Mouse (Mus musculus) Muller cell, postnatal 12 days (primary cell): ENCODE data around the gene Slc26a9.

Experiments
- DNase-seq: peaks from one replicate; pipeline ENCODE4 v3.0.0-alpha.2; 2015; ENCODE audit errors: inconsistent ontology term

Gene Slc26a9

DNA sequence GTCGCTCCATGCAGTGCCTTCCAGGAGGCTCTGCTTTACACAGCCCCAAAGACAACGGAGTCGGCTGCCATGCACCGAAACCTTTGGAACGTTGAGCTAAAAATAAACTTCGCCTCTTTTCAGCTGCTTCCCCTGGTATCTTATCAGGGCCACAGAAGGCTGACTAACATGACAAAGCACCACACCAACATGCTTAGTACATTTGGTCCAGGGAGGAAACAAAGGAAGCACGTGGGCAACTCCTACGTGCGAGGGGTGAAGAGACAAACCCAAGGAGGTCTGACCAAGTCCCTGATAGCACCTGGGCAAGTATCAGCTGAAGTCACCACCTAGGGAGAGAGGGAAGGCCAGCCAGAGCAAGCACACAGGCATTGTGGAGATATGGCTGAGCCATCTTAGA is 7.3 kb upstream of the Slc26a9 start:
- no peak for DNase-seq

GRCm38 (mm10) chr1:131737269-131737668 is 6.6 kb upstream of the Slc26a9 start:
- peak; percentile 89 for DNase-seq

DNA sequence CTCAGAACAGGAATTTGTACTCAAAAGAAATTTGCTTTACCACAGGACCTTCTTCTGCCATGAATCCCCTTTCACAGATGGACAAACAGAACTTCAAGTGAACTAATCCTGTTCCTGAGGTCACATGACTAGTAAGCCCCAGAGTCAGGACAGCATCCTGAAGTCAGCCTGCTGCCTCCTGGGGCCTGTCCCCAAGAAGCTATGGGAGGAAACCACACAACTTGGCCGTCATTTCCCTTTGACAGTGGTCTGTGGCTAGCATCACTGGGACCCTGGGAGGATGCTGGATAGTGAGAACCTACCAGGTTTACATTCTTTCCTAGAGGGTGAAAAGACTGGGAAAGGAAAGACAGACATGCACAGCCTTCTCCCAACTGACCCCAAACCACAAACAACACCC is 5.1 kb upstream of the Slc26a9 start:
- no peak for DNase-seq

GRCm38 (mm10) chr1:131739481-131740160 is 4.2 kb upstream of the Slc26a9 start:
- no peak for DNase-seq

DNA sequence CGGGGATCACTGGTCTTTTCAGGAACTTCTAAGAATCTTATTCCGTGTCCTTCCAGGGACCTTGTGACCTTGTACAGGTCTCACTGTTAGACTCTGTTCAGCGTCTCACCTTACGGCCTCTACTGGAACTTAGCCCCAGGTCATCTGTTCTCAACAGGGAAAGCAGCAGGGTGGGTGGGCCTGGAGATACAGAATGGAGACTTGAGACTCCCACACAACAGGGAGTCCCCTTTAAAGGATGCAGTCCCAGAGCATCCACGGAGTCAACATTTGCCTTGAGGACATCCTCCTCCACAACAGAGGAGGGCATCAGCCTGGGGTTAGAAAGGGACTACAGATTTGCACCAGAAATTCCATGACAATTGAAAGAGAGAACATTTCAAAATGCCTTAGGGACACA is 1.6 kb downstream of the Slc26a9 start:
- no peak for DNase-seq

DNA sequence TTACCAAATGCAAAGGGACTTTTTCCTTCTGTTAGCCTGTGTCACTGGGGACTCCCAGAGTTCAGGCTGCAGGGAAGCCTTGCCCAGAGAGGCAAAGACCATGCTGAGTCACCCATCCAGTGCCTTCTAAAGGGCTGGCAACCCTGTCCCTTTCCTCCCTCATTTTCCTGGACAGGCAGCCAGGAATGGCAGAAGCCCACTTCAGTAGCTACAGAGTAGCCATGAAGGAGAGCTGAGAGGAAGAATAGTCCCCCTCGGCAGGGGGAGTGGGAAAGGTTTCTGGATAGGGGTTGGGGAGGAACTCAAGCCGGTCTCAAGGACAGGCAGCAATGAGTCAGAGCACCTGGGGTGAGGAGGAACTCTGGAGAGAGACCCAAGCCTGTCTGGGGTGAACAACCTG is 3.9 kb downstream of the Slc26a9 start:
- DNase-seq: peak; percentile 47

DNA sequence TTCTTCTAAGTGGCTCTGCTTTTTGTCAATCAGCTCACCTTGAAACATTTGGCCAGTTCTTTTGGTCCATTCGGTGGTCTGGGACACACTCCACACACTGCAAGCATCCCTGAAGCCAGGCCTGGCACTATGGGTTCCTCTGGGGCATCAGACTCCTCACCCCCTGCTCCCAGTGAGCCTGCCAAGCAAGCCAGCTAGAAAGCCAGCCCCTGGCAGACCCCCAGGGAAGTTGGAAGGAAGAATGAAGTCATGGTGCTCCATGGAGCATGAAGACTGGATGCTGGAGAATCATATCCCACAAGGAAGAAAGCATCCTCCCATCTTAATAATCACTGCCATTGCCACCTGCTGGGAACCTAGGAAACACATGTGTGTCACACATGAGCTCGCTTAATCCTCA is 4.8 kb downstream of the Slc26a9 start:
- no peak for DNase-seq

- no peak for DNase-seq
Observed at GRCm38 (mm10) chr1:131749706-131750545, 6.1 kb downstream of the Slc26a9 start.

DNA sequence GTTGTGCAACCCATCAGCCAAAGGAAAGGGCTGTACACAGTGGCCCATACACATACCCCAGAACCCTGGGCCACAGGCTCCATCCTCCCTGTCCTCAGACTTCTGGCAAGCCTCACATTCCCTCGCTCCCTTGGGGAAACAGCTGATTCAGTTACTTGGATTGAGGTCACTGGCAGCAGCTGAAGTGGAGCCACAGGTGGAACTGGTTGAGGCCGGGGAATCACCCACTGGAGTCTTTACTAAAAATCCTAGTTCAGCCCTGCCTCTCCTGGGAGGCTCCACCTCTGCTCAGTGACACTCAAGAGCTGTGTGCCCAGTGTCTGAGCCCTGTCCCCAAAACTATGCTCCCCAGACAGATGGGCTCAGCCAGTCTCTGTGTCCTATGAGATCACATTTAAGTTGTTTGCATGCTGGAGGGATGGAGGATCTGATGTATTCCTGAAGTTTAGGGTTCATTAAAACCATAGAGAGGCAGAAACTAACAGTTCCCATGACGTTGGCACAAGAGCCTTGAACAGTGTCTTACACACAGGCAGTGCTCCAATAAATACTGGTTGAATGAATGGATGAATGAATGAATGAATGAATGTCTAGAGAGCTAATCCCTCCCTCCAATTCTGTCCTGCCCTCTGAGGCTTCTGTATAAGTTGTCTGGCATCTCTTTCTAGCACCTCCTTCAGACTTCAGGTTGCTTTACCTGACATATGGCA is 7.5 kb downstream of the Slc26a9 start:
- DNase-seq: peak; percentile 34

- peak; percentile 87 for DNase-seq
Observed at GRCm38 (mm10) chr1:131751891-131752311, 8.1 kb downstream of the Slc26a9 start.

- no peak for DNase-seq
Observed at GRCm38 (mm10) chr1:131754212-131754829, 10.5 kb downstream of the Slc26a9 start.

- DNase-seq: no peak
Observed at GRCm38 (mm10) chr1:131754916-131755315, 11.1 kb downstream of the Slc26a9 start.

GRCm38 (mm10) chr1:131757211-131757610 is 13.4 kb downstream of the Slc26a9 start:
- DNase-seq: no peak

DNA sequence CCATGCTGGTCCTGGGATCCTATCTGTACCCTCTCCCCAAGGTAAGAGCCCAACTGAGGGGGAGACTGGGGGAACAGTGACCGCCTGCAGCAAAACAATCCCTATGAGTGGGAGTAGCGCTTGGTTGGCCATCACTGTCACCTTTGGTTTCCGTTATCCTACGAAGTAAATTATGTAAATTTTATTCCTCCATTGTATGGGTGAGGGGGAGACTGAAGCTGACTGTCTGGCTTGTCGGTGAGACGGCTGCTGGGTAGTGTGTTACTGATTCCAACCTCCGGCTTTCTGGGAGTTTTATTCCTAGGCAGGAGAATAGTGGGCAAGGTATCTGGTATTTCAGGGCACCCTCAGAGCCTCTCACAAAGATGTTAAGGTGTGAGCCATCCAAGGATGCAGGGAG is 15.0 kb downstream of the Slc26a9 start:
- DNase-seq: no peak

GRCm38 (mm10) chr1:131759667-131760427 is 16.0 kb downstream of the Slc26a9 start:
- no peak for DNase-seq

- no peak for DNase-seq
Observed at GRCm38 (mm10) chr1:131760428-131760820, 16.6 kb downstream of the Slc26a9 start.

DNA sequence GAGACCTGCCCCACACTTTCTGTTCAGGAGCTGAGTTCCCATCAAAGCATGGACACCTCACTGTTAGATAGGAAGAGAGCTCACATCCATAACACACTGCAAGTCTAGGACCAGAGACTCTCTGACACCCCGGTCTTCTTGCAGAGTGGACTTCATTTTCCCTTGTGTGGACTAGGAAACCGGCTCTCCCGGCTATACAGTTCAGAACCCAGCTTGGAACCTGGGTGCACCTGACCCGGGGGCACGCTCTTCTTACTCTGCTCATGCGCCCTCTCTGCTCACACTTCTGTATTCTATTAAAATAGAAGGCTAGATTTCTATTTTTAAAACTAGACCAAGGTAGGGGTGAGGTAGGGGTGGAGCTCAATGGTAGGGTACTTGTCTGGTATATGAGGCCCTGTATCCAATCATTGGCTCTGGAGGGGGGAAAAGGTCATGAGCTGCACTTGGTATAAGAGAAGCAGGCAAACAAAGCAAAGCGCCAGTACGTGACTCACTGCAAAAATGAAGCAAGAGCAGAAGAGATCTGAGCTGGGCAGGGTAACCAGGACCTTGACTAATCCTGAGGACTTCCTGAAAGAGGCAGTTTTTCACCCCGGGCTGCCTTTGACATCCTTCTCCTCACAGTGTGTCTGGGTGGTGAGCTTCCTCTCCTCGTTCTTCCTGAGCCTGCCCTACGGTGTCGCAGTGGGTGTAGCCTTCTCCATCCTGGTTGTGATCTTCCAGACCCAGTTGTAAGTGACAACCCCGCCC is 17.4 kb downstream of the Slc26a9 start:
- no peak for DNase-seq

DNA sequence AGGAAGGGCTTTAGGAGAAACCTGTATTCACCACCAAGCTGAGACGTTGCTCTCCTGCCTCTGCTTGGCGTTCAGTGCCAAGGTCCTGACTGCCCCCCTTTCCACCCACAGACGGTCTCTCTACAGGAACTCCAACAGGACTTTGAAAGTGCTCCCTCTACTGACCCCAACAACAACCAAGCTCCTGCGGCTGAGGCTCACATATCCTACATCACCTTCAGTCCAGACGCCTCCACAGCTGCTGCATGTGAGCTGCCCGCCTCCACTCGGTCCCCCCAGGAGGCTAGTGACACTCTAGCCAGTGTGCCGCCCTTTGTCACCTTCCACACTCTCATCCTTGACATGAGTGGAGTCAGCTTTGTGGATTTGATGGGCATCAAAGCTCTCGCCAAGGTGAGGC is 19.9 kb downstream of the Slc26a9 start:
- no peak for DNase-seq

- DNase-seq: no peak
Observed at GRCm38 (mm10) chr1:131764581-131765338, 20.9 kb downstream of the Slc26a9 start.
